Mouse (Mus musculus) MEL (cell line): ENCODE measurements around the gene Ttf2.

ENCODE experiments used
- BHLHE40 ChIP-seq: IDR thresholded peaks from 2 replicates; pipeline ENCODE4 v1.6.1; 2012; ENCODE audit warnings: low read depth, mild to moderate bottlenecking, inconsistent platforms, low read length, improper control_type of control experiment, borderline replicate concordance
- CTCF ChIP-seq, 3 experiments: IDR thresholded peaks in 2 of 3; conservative IDR thresholded peaks in 1 of 3; 2 replicates each; pipeline ENCODE4 v1.5.1; 2011 to 2012; ENCODE audit warnings: low read length in 3 of 3, low read depth in 2 of 3, mild to moderate bottlenecking in 2 of 3, improper control_type of control experiment in 1 of 3, inconsistent platforms in 1 of 3, mixed read lengths in 1 of 3, moderate library complexity in 1 of 3; ENCODE audit not compliant: control insufficient read depth in 1 of 3, insufficient read depth in 1 of 3, poor library complexity in 1 of 3, severe bottlenecking in 1 of 3
- GATA1 ChIP-seq: IDR thresholded peaks from 2 replicates; pipeline ENCODE4 v1.6.1; 2011; ENCODE audit warnings: low read depth, low read length, improper control_type of control experiment
- KAT2A ChIP-seq: conservative IDR thresholded peaks from 2 replicates; pipeline ENCODE4 v1.6.1; 2012; ENCODE audit warnings: low read depth, low read length, improper control_type of control experiment, inconsistent platforms
- SMC3 ChIP-seq: IDR thresholded peaks from 2 replicates; pipeline ENCODE4 v1.6.1; 2011; ENCODE audit warnings: low read depth, low read length, improper control_type of control experiment

DNA sequence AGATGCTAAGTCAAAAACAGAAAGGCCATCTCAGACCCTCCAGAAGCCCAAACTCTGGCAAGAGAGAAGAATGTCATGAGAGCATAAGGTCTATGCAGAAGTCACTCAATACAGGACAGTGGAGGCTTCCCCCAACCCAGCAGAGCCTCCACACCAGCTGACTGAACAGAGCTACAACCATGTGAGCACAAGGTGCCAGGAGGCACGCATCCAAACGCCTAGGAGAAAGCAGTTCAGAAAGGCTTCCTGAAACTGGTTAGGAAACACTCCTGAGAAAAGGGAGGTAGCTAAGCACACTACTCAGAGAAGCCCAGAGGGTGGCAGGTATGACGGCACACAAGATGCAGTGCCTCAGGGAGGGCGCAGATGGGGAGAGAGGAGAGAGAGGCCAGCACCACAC, 17.9 kb downstream of the Ttf2 start:
- TF ChIP-seq CTCF (IDR thresholded peaks at IDR 0.05 in 2 of 3, conservative IDR thresholded peaks at IDR 0.05 in 1 of 3; ENCODE audit: control insufficient read depth in 1 of 3, insufficient read depth in 1 of 3, low read depth in 2 of 3, low read length in 3 of 3, poor library complexity in 1 of 3, severe bottlenecking in 1 of 3) (no peak), BHLHE40 (no peak), GATA1 (no peak), KAT2A (no peak), SMC3 (no peak)
